Mouse (Mus musculus) embryonic facial prominence, embryonic 13.5 days (tissue): ENCODE measurements around the gene Defb23. TPM values are rescaled to one million over a fixed set of nuclear protein-coding genes. Genes with fewer than 3 reads are reported as not detected.

ENCODE experiments used
- ATAC-seq: fragments of 200-750 bp; cut with Nextera tagmentation; 2 replicates; pipeline ENCODE4 v1.8.0; 2017; ENCODE audit warnings: low read depth; ENCODE audit not compliant: insufficient number of reproducible peaks, insufficient read depth, low FRiP score, low TSS enrichment
- H3K27ac ChIP-seq: fragments of 300-500 bp; sonication (generic); 2 replicates; pipeline ENCODE4 v1.5.1; 2015; ENCODE audit warnings: moderate library complexity, mild to moderate bottlenecking, inconsistent platforms
- H3K27me3 ChIP-seq: fragments of 300-500 bp; sonication (generic); 2 replicates; pipeline ENCODE4 v1.6.1; 2015; ENCODE audit warnings: mild to moderate bottlenecking, inconsistent platforms
- H3K36me3 ChIP-seq: fragments of 300-500 bp; sonication (generic); 2 replicates; pipeline ENCODE4 v1.6.1; 2015; ENCODE audit warnings: mild to moderate bottlenecking, inconsistent platforms
- H3K4me1 ChIP-seq: fragments of 300-500 bp; sonication (generic); 2 replicates; pipeline ENCODE4 v1.6.1; 2015; ENCODE audit warnings: inconsistent platforms
- H3K4me2 ChIP-seq: fragments of 300-500 bp; sonication (generic); 2 replicates; pipeline ENCODE4 v1.6.1; 2015; ENCODE audit warnings: moderate library complexity, mild to moderate bottlenecking, inconsistent platforms
- H3K4me3 ChIP-seq: fragments of 300-500 bp; sonication (generic); 2 replicates; pipeline ENCODE4 v1.5.1; 2015; ENCODE audit warnings: mild to moderate bottlenecking, inconsistent platforms
- H3K9ac ChIP-seq: fragments of 300-500 bp; sonication (generic); 2 replicates; pipeline ENCODE4 v1.6.1; 2015; ENCODE audit warnings: mild to moderate bottlenecking, inconsistent platforms
- H3K9me3 ChIP-seq: fragments of 300-500 bp; sonication (generic); 2 replicates; pipeline ENCODE4 v1.6.1; 2016; ENCODE audit warnings: inconsistent platforms
- WGBS: fragments of 180-500 bp; shearing (Covaris S2); methylation state at CpG from one replicate; pipeline ENCODE4 v1.1.7; 2015; ENCODE audit warnings: mixed read lengths; 5-methylcytosine and 5-hydroxymethylcytosine counted together
- polyA plus RNA-seq: library from polyadenylated mRNA; unstranded; fragments of >200 nt; fragmentation: Nextera tagmentation; extraction: Ambion mirVana; gene quantifications from 2 replicates; pipeline ENCODE4 v1.2.1, GENCODE M21; 2015

Defb23 gene
- polyA plus RNA-seq, 1 experiment from 2014 or later: not detected

DNA sequence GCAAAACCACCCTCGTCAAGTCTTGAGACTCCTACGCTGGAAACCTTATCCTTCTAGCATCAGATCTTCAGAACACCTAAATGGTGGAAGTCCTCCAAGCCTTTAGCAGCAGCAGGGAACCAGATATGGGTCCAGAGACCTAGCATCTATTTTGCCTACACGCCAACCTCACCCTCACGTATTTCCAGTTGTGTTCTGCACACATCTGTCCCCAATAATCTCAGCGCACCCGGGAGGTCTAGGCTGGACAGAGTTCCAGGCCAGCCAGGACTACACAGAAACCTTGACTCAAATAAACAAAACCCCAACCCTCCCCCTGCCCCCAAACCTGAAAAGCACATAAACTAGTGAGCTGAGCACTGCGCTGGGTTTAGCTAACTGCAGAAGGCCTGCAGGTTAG lies 52.9 kb downstream of the Defb23 start:
- H3K27me3 ChIP-seq: no peaks in the 10 kb centered on the region
- ATAC-seq: no peak
- peaks cover 45% of the 10 kb centered on the region for H3K4me1 ChIP-seq
- H3K27ac ChIP-seq: peak overlapping the region; percentile 99
- H3K36me3 ChIP-seq: no peaks in the 10 kb centered on the region
- no peaks in the 10 kb centered on the region; the same call in none of the 2 replicates for H3K9me3 ChIP-seq
- 3% methylated on average over 7 of the region's 7 CpGs for WGBS
- H3K4me3 ChIP-seq: peak overlapping the region; percentile 90
- peak overlapping the region; percentile 99 for H3K9ac ChIP-seq
- peak overlapping the region; percentile 95 for H3K4me2 ChIP-seq

- H3K9me3 ChIP-seq: no peaks in the 10 kb centered on the region; the same call in 1 of the 2 replicates
- peaks cover 49% of the 10 kb centered on the region for H3K4me1 ChIP-seq
- peak overlapping the region; percentile 99 for H3K9ac ChIP-seq
- no peaks in the 10 kb centered on the region for H3K27me3 ChIP-seq
- H3K4me2 ChIP-seq: peak overlapping the region; percentile 95
- H3K36me3 ChIP-seq: no peaks in the 10 kb centered on the region
- H3K4me3 ChIP-seq: peak overlapping the region; percentile 90
- under 1% methylated on average over 15 of the region's 15 CpGs for WGBS
- peak; percentile 74 for ATAC-seq
- peak overlapping the region; percentile 99 for H3K27ac ChIP-seq
Measured at GRCm38 (mm10) chr2:152410971-152411371, 53.4 kb downstream of the Defb23 start.

GRCm38 (mm10) chr2:152409781-152410180 lies 54.6 kb downstream of the Defb23 start:
- Histone ChIP-seq H3K9me3 (no peaks in the 10 kb centered on the region), H3K36me3 (no peaks in the 10 kb centered on the region), H3K4me2 (no peak overlapping the region), H3K4me1 (peaks cover 49% of the 10 kb centered on the region), H3K27ac (peak overlapping the region; percentile 99), H3K27me3 (no peaks in the 10 kb centered on the region), H3K9ac (peak overlapping the region; percentile 46; the same call in 1 of the 2 replicates), H3K4me3 (no peak overlapping the region)
- ATAC-seq: no peak
- 82% methylated on average over 6 of the region's 6 CpGs for WGBS

Other genes starting within 250 kb of the Defb23 start
- gene Csnk2a1, start 237.8 kb downstream of the Defb23 start, polyA plus RNA-seq: 102 and 108 TPM in 2 replicates
- 45.5 and 45.9 TPM in 2 replicates for gene Tbc1d20, start 170.8 kb downstream of the Defb23 start, polyA plus RNA-seq
- gene Rbck1, start 132.0 kb downstream of the Defb23 start, polyA plus RNA-seq: 83.9 and 95.9 TPM in 2 replicates
- 2.8 and 2.9 TPM in 2 replicates for gene Trib3, start 120.6 kb downstream of the Defb23 start, polyA plus RNA-seq
- 2.1 and 2.3 TPM in 2 replicates for gene Nrsn2, start 88.0 kb downstream of the Defb23 start, polyA plus RNA-seq
- gene Sox12, start 66.6 kb downstream of the Defb23 start, polyA plus RNA-seq: 13.1 and 13.2 TPM in 2 replicates
- 44.1 and 47.8 TPM in 2 replicates for gene Zcchc3, start 49.6 kb downstream of the Defb23 start, polyA plus RNA-seq
- gene 6820408C15Rik, start 49.0 kb downstream of the Defb23 start, polyA plus RNA-seq: 0.25 and 0.44 TPM in 2 replicates
- not detected in 2 replicates for gene Defb20, start 12.4 kb upstream of the Defb23 start, polyA plus RNA-seq
- not detected in 2 replicates for gene Defb22, start 25.5 kb upstream of the Defb23 start, polyA plus RNA-seq
- not detected in 2 replicates for gene Defb26, start 47.1 kb upstream of the Defb23 start, polyA plus RNA-seq
- not detected in 2 replicates for gene Defb28, start 53.6 kb upstream of the Defb23 start, polyA plus RNA-seq
- gene Defb29, start 75.5 kb upstream of the Defb23 start, polyA plus RNA-seq: not detected in 2 replicates
- gene Gm17416, start 104.7 kb upstream of the Defb23 start, polyA plus RNA-seq: not detected in 2 replicates
- not detected in 2 replicates for gene Defb21, start 108.1 kb upstream of the Defb23 start, polyA plus RNA-seq
- not detected in 2 replicates for gene Defb19, start 115.7 kb upstream of the Defb23 start, polyA plus RNA-seq
- not detected in 2 replicates for gene Defb45, start 134.8 kb upstream of the Defb23 start, polyA plus RNA-seq
- gene Defb36, start 139.7 kb upstream of the Defb23 start, polyA plus RNA-seq: not detected in 2 replicates
- 1.3 TPM in 1 of 2 replicates, not detected in the other for gene Defb25, start 158.4 kb upstream of the Defb23 start, polyA plus RNA-seq
- 1.7 and 3.6 TPM in 2 replicates for gene Rem1, start 162.3 kb upstream of the Defb23 start, polyA plus RNA-seq
- 123 and 125 TPM in 2 replicates for gene H13, start 204.8 kb upstream of the Defb23 start, polyA plus RNA-seq
- 37.3 and 40.7 TPM in 2 replicates for gene Mcts2, start 222.4 kb upstream of the Defb23 start, polyA plus RNA-seq